Mouse (Mus musculus) liver, postnatal 0 days (tissue): ENCODE measurements around the gene Rec114. TPM values are rescaled to one million over a fixed set of nuclear protein-coding genes. Genes with fewer than 3 reads are reported as not detected.

Source experiments
- ATAC-seq: fragments of 200-750 bp; cut with Nextera tagmentation; 2 replicates; pipeline ENCODE4 v1.8.0; 2017; ENCODE audit warnings: mild to moderate bottlenecking, moderate library complexity
- DNase-seq: peaks from one replicate; pipeline ENCODE4 v3.0.0-alpha.2; 2016
- H3K27ac ChIP-seq: fragments of 300-500 bp; sonication (generic); 2 replicates; pipeline ENCODE4 v1.5.1; 2014; ENCODE audit warnings: antibody characterized with exemption, moderate library complexity, mild to moderate bottlenecking, low read depth
- H3K27me3 ChIP-seq: fragments of 300-500 bp; sonication (generic); 2 replicates; pipeline ENCODE4 v1.6.1; 2014; ENCODE audit warnings: low read length, control low read depth, mixed read lengths; ENCODE audit not compliant: insufficient read depth
- H3K36me3 ChIP-seq: fragments of 300-500 bp; sonication (generic); replicated peaks from 2 replicates; pipeline ENCODE4 v1.6.1; 2014; ENCODE audit warnings: mild to moderate bottlenecking, control low read depth, low read length, moderate library complexity, mixed read lengths; ENCODE audit not compliant: insufficient read depth
- H3K4me1 ChIP-seq: fragments of 300-500 bp; sonication (generic); 2 replicates; pipeline ENCODE4 v1.6.1; 2014; ENCODE audit warnings: antibody characterized with exemption, mild to moderate bottlenecking, control low read depth; ENCODE audit not compliant: insufficient read depth
- H3K4me2 ChIP-seq: fragments of 300-500 bp; sonication (generic); 2 replicates; pipeline ENCODE4 v1.6.1; 2014; ENCODE audit warnings: low read depth, mild to moderate bottlenecking, low read length, moderate library complexity, mixed read lengths
- H3K4me3 ChIP-seq: fragments of 300-500 bp; sonication (generic); 2 replicates; pipeline ENCODE4 v1.5.1; 2014; ENCODE audit warnings: low read depth, low read length
- H3K9ac ChIP-seq: fragments of 300-500 bp; sonication (generic); replicated peaks from 2 replicates; pipeline ENCODE4 v1.6.1; 2014; ENCODE audit warnings: mild to moderate bottlenecking, moderate library complexity
- H3K9me3 ChIP-seq: fragments of 300-500 bp; sonication (generic); 2 replicates; pipeline ENCODE4 v1.6.1; 2016; ENCODE audit warnings: mild to moderate bottlenecking, control low read depth, low read length, mixed read lengths
- CTCF ChIP-seq: sonication (generic); IDR thresholded peaks from 2 replicates; pipeline ENCODE4 v1.5.1; 2016; ENCODE audit warnings: antibody characterized with exemption, low read depth
- EP300 ChIP-seq: IDR thresholded peaks from 2 replicates; pipeline ENCODE4 v1.6.1; 2016; ENCODE audit warnings: antibody characterized with exemption, low read depth, mild to moderate bottlenecking
- WGBS: fragments of 180-500 bp; shearing (Covaris S2); extraction: QIAGEN DNeasy Blood & Tissue Kit; methylation state at CpG from one replicate; pipeline ENCODE4 v1.1.7; 2014; ENCODE audit not compliant: insufficient replicate concordance; 5-methylcytosine and 5-hydroxymethylcytosine counted together
- polyA plus RNA-seq: library from polyadenylated mRNA; unstranded; fragments of >200 nt; fragmentation: Nextera tagmentation; extraction: Ambion mirVana; gene quantifications from 2 replicates; pipeline ENCODE4 v1.2.1, GENCODE M21; 2015

The Rec114 gene
- polyA plus RNA-seq, 1 experiment from 2014 or later = 35.1 TPM

DNA sequence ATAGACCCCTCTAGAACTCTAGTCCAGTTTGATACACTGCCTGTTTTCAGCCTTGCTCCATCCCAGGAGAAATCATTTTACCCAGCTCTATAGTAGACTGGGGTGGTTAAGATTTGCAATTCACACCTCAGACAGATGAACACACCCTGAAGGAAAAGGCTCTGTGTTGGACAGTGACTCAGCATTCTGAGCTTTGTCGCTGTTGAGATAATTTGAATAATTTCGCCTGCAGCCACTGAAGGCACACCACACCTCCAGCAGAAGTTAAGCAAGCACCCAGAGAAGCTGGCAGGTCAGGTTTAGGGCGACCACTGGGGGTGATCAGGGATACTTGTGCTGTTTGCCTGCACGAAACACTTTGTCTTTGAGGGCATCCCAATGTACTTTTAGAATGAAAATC, 4.4 kb upstream of the Rec114 start:
- 35% methylated on average over 4 of the region's 4 CpGs for WGBS
- Histone ChIP-seq H3K4me3 (no peak overlapping the region), H3K9ac (no peak overlapping the region), H3K9me3 (no peaks in the 10 kb centered on the region), H3K4me1 (no peaks in the 10 kb centered on the region), H3K27ac (no peak overlapping the region), H3K27me3 (no peaks in the 10 kb centered on the region), H3K36me3 (no peaks in the 10 kb centered on the region), H3K4me2 (no peak overlapping the region)
- ATAC-seq (no peak), DNase-seq (no peak)
- TF ChIP-seq EP300 (no peak), CTCF (no peak)

DNA sequence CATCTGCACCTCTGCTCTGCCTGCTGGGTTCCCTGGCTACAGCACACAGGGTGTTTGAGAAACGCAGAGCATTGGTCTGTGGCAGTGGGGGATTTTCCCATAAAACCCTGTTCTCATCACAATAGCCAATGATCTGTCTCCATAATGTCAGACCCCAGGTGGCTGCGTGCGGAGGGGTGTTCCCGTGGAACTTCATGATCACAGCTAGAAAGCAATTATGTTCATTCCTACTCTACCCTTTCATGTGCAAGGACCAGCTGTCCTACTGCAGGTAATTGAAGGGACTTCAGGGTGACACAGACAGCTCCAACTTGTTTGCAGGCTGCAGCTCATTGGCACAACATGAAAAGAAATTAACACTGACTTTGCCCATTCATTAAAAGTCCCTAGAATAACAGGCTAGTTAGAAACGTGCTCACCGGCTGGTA, 3.6 kb upstream of the Rec114 start:
- Histone ChIP-seq H3K9ac (no peak overlapping the region), H3K9me3 (no peaks in the 10 kb centered on the region), H3K4me2 (no peak overlapping the region), H3K4me3 (no peak overlapping the region), H3K27me3 (no peaks in the 10 kb centered on the region), H3K27ac (no peak overlapping the region), H3K36me3 (no peaks in the 10 kb centered on the region), H3K4me1 (no peaks in the 10 kb centered on the region)
- DNase-seq (no peak), ATAC-seq (no peak)
- TF ChIP-seq CTCF (no peak), EP300 (no peak)
- 70% methylated on average over 6 of the region's 6 CpGs for WGBS

- no peak overlapping the region for H3K4me3 ChIP-seq
- no peaks in the 10 kb centered on the region for H3K4me1 ChIP-seq
- no peak overlapping the region for H3K9ac ChIP-seq
- no peaks in the 10 kb centered on the region for H3K9me3 ChIP-seq
- 89% methylated on average over 2 of the region's 2 CpGs for WGBS
- H3K36me3 ChIP-seq = no peaks in the 10 kb centered on the region
- no peaks in the 10 kb centered on the region for H3K27me3 ChIP-seq
- no peak for TF ChIP-seq EP300
- TF ChIP-seq CTCF = peak; percentile 23; the same call in 1 of the 2 replicates
- H3K27ac ChIP-seq = no peak overlapping the region
- no peak overlapping the region for H3K4me2 ChIP-seq
- no peak for ATAC-seq
- DNase-seq = no peak
Measured at GRCm38 (mm10) chr9:58742692-58743091, 1.1 kb downstream of the Rec114 start.

- DNase-seq = no peak
- no peak overlapping the region for H3K27ac ChIP-seq
Measured at GRCm38 (mm10) chr9:58741369-58741768, 2.4 kb downstream of the Rec114 start.

DNA sequence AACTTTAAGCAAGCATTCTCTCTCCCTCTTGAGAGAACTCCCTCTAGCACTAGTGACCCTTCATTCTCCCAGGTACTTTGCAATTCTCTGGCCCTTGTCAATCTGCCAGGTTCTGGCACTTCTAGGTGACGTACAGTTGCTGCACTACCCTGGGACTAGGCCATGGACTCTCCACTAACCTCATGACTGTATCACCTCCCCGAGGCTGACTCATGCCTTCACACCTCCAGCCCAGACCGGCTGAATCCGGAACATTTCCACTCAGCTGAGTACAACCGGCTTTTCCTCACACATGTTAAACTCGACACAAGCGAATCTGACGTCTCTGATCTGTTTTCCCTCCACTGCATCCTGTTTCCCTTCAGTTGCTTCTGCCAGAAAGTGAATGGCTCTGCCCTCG, 4.0 kb downstream of the Rec114 start:
- no peaks in the 10 kb centered on the region for H3K9me3 ChIP-seq
- DNase-seq = no peak
- no peak for ATAC-seq
- no peaks in the 10 kb centered on the region for H3K36me3 ChIP-seq
- H3K4me3 ChIP-seq = no peak overlapping the region
- H3K9ac ChIP-seq = no peak overlapping the region
- H3K27me3 ChIP-seq = no peaks in the 10 kb centered on the region
- TF ChIP-seq CTCF (no peak), EP300 (no peak)
- H3K4me1 ChIP-seq = no peaks in the 10 kb centered on the region
- H3K4me2 ChIP-seq = no peak overlapping the region
- WGBS = 75% methylated on average over 9 of the region's 9 CpGs
- no peak overlapping the region for H3K27ac ChIP-seq

More at GRCm38 (mm10) chr9:58741369-58741768, 2.4 kb downstream of the Rec114 start:
- TF ChIP-seq EP300 = no peak
- TF ChIP-seq CTCF = no peak
- no peaks in the 10 kb centered on the region for H3K27me3 ChIP-seq
- H3K4me3 ChIP-seq = no peak overlapping the region
- 79% methylated on average over 20 of the region's 20 CpGs for WGBS
- H3K36me3 ChIP-seq = no peaks in the 10 kb centered on the region
- no peak for ATAC-seq
- no peak overlapping the region for H3K4me2 ChIP-seq
- H3K9me3 ChIP-seq = no peaks in the 10 kb centered on the region
- no peak overlapping the region for H3K9ac ChIP-seq
- H3K4me1 ChIP-seq = no peaks in the 10 kb centered on the region

- H3K36me3 ChIP-seq = no peaks in the 10 kb centered on the region
- H3K27ac ChIP-seq = no peak overlapping the region
- no peak overlapping the region for H3K4me2 ChIP-seq
- TF ChIP-seq CTCF (no peak), EP300 (no peak)
- H3K9me3 ChIP-seq = no peaks in the 10 kb centered on the region
- H3K27me3 ChIP-seq = no peaks in the 10 kb centered on the region
- ATAC-seq = no peak
- no peaks in the 10 kb centered on the region for H3K4me1 ChIP-seq
- 82% methylated on average over 11 of the region's 11 CpGs for WGBS
- no peak overlapping the region for H3K9ac ChIP-seq
- no peak for DNase-seq
- no peak overlapping the region for H3K4me3 ChIP-seq
Measured at GRCm38 (mm10) chr9:58723165-58723564, 20.6 kb downstream of the Rec114 start.

DNA sequence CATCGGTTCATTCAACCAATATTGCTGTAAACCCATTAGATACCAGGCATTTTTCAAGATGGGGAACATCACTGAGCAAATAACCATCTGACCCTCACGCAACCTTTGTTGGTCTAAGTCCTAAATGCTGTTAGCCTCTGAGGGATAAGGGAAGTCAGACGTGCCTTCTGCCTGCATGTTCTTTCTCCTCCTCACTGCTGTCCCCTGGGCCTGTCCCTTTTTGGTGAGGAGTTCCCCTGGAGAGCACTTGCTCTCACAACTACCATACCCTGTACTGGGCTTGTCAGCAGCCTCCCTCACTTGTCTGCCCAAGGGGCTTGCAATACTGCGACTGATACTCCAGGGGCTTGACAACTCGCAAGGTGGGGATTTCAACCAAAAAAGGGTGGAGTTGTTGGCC, 21.6 kb downstream of the Rec114 start:
- Histone ChIP-seq H3K9me3 (no peaks in the 10 kb centered on the region), H3K27me3 (no peaks in the 10 kb centered on the region), H3K4me1 (peaks cover 2% of the 10 kb centered on the region), H3K27ac (no peak overlapping the region), H3K4me2 (no peak overlapping the region), H3K36me3 (no peaks in the 10 kb centered on the region), H3K9ac (no peak overlapping the region), H3K4me3 (no peak overlapping the region)
- ATAC-seq = no peak
- DNase-seq = no peak
- TF ChIP-seq CTCF = no peak
- no peak for TF ChIP-seq EP300
- 74% methylated on average over 5 of the region's 5 CpGs for WGBS
